Mouse (Mus musculus) MEL (cell line): Measurements from ENCODE around the gene Slk. TPM values are rescaled to one million over a fixed set of nuclear protein-coding genes. Genes with fewer than 3 reads are reported as not detected.

Experiments
- DNase-seq: peaks from one replicate; pipeline ENCODE4 v3.0.0; 2011; ENCODE audit warnings: low read depth, low spot score
- H3K27ac ChIP-seq: 2 replicates; pipeline ENCODE4 v1.5.1; 2012; ENCODE audit warnings: low read depth, mild to moderate bottlenecking, control low read depth, low read length, moderate library complexity; ENCODE audit not compliant: control insufficient read depth
- H3K27me3 ChIP-seq, 2 experiments: fragments of 150-350 bp in 1 of 2; sonication (generic) in 1 of 2; 2 replicates each; pipeline ENCODE4 v1.6.1; 2012; ENCODE audit warnings: low read length in 2 of 2, mild to moderate bottlenecking in 2 of 2, improper control_type of control experiment in 1 of 2, moderate library complexity in 1 of 2; ENCODE audit not compliant: insufficient read depth in 2 of 2, control insufficient read depth in 1 of 2
- H3K36me3 ChIP-seq, 2 experiments: 2 replicates each; pipeline ENCODE4 v1.6.1; 2012 to 2014; ENCODE audit warnings: low read length in 2 of 2, improper control_type of control experiment in 1 of 2, inconsistent platforms in 1 of 2, mild to moderate bottlenecking in 1 of 2; ENCODE audit not compliant: insufficient read depth in 2 of 2, control insufficient read depth in 1 of 2
- H3K4me1 ChIP-seq, 2 experiments: fragments of 150-350 bp in 1 of 2; sonication (generic) in 1 of 2; 2 replicates each; pipeline ENCODE4 v1.6.1; 2012; ENCODE audit warnings: low read length in 2 of 2, improper control_type of control experiment in 1 of 2, mild to moderate bottlenecking in 1 of 2; ENCODE audit not compliant: insufficient read depth in 2 of 2, control insufficient read depth in 1 of 2
- H3K4me3 ChIP-seq, 2 experiments: fragments of 150-350 bp in 1 of 2; sonication (generic) in 1 of 2; 2 replicates each; pipeline ENCODE4 v1.5.1; 2012; ENCODE audit warnings: low read depth in 2 of 2, low read length in 2 of 2, mild to moderate bottlenecking in 2 of 2, moderate library complexity in 2 of 2, control low read depth in 1 of 2, improper control_type of control experiment in 1 of 2; ENCODE audit not compliant: control insufficient read depth in 1 of 2, insufficient read depth in 1 of 2
- H3K79me2 ChIP-seq: 2 replicates; pipeline ENCODE4 v1.6.1; 2012; ENCODE audit warnings: mild to moderate bottlenecking, low read length, moderate library complexity; ENCODE audit not compliant: control insufficient read depth, poor library complexity, insufficient read depth
- H3K9ac ChIP-seq: 2 replicates; pipeline ENCODE4 v1.6.1; 2012; ENCODE audit warnings: low read depth, mild to moderate bottlenecking, control low read depth, low read length, moderate library complexity; ENCODE audit not compliant: control insufficient read depth, poor library complexity, severe bottlenecking
- H3K9me3 ChIP-seq: fragments of 150-350 bp; sonication (generic); replicated peaks from 2 replicates; pipeline ENCODE4 v1.6.1; 2012; ENCODE audit warnings: mild to moderate bottlenecking, low read length, improper control_type of control experiment, moderate library complexity; ENCODE audit not compliant: insufficient read depth
- BHLHE40 ChIP-seq: IDR thresholded peaks from 2 replicates; pipeline ENCODE4 v1.6.1; 2012; ENCODE audit warnings: low read depth, mild to moderate bottlenecking, inconsistent platforms, low read length, improper control_type of control experiment, borderline replicate concordance
- CHD1 ChIP-seq: IDR thresholded peaks from 2 replicates; pipeline ENCODE4 v1.6.1; 2012; ENCODE audit warnings: low read depth, mild to moderate bottlenecking, inconsistent platforms, low read length, improper control_type of control experiment
- CHD2 ChIP-seq: IDR thresholded peaks from 2 replicates; pipeline ENCODE4 v1.6.1; 2011; ENCODE audit warnings: low read length, improper control_type of control experiment
- ELF1 ChIP-seq: IDR thresholded peaks from 2 replicates; pipeline ENCODE4 v1.6.1; 2014; ENCODE audit warnings: low read depth, mild to moderate bottlenecking, inconsistent platforms, low read length, improper control_type of control experiment, moderate library complexity
- EP300 ChIP-seq, 2 experiments: IDR thresholded peaks; 2 replicates each; pipeline ENCODE4 v1.6.1; 2011; ENCODE audit warnings: improper control_type of control experiment in 2 of 2, low read length in 2 of 2, low read depth in 1 of 2, mild to moderate bottlenecking in 1 of 2
- ETS1 ChIP-seq: IDR thresholded peaks from 2 replicates; pipeline ENCODE4 v1.6.1; 2012; ENCODE audit warnings: low read depth, mild to moderate bottlenecking, inconsistent platforms, low read length, improper control_type of control experiment, moderate library complexity
- GABPA ChIP-seq: IDR thresholded peaks from 2 replicates; pipeline ENCODE4 v1.6.1; 2012; ENCODE audit warnings: low read depth, mild to moderate bottlenecking, inconsistent platforms, low read length, improper control_type of control experiment, moderate library complexity
- GATA1 ChIP-seq: IDR thresholded peaks from 2 replicates; pipeline ENCODE4 v1.6.1; 2011; ENCODE audit warnings: low read depth, low read length, improper control_type of control experiment
- HCFC1 ChIP-seq: IDR thresholded peaks from 2 replicates; pipeline ENCODE4 v1.6.1; 2012; ENCODE audit warnings: low read depth, mild to moderate bottlenecking, inconsistent platforms, low read length, improper control_type of control experiment, moderate library complexity
- JUND ChIP-seq: IDR thresholded peaks from 2 replicates; pipeline ENCODE4 v1.6.1; 2011; ENCODE audit warnings: low read depth, mild to moderate bottlenecking, improper control_type of control experiment, low read length
- MAFK ChIP-seq: IDR thresholded peaks from 2 replicates; pipeline ENCODE4 v1.6.1; 2011; ENCODE audit warnings: low read depth, mild to moderate bottlenecking, low read length, improper control_type of control experiment, borderline replicate concordance
- MAX ChIP-seq: IDR thresholded peaks from 2 replicates; pipeline ENCODE4 v1.6.1; 2011; ENCODE audit warnings: low read length, improper control_type of control experiment
- MAZ ChIP-seq: IDR thresholded peaks from 2 replicates; pipeline ENCODE4 v1.6.1; 2012; ENCODE audit warnings: low read depth, mild to moderate bottlenecking, inconsistent platforms, low read length, improper control_type of control experiment
- MEF2A ChIP-seq: IDR thresholded peaks from 2 replicates; pipeline ENCODE4 v1.6.1; 2014; ENCODE audit warnings: low read depth, mild to moderate bottlenecking, inconsistent platforms, low read length, improper control_type of control experiment; ENCODE audit not compliant: poor library complexity, insufficient replicate concordance, severe bottlenecking; ENCODE audit errors: extremely low read depth
- MXI1 ChIP-seq: IDR thresholded peaks from 2 replicates; pipeline ENCODE4 v1.6.1; 2011; ENCODE audit warnings: mild to moderate bottlenecking, low read depth, low read length, improper control_type of control experiment
- MYB ChIP-seq: IDR thresholded peaks from 2 replicates; pipeline ENCODE4 v1.6.1; 2011; ENCODE audit warnings: mild to moderate bottlenecking, low read depth, low read length, improper control_type of control experiment
- MYC ChIP-seq: IDR thresholded peaks from 2 replicates; pipeline ENCODE4 v1.6.1; 2011; ENCODE audit warnings: low read depth, mild to moderate bottlenecking, low read length, improper control_type of control experiment, moderate library complexity
- NELFE ChIP-seq: IDR thresholded peaks from 2 replicates; pipeline ENCODE4 v1.6.1; 2011; ENCODE audit warnings: low read depth, low read length, improper control_type of control experiment
- NRF1 ChIP-seq: IDR thresholded peaks from 2 replicates; pipeline ENCODE4 v1.6.1; 2014; ENCODE audit warnings: low read depth, mild to moderate bottlenecking, inconsistent platforms, low read length, improper control_type of control experiment, moderate library complexity; ENCODE audit not compliant: poor library complexity, insufficient read depth, severe bottlenecking
- POLR2A ChIP-seq, 2 experiments: IDR thresholded peaks; 2 replicates each; pipeline ENCODE4 v1.6.1; 2011 to 2012; ENCODE audit warnings: low read length in 2 of 2, mild to moderate bottlenecking in 2 of 2, control low read depth in 1 of 2, improper control_type of control experiment in 1 of 2, low read depth in 1 of 2, moderate library complexity in 1 of 2; ENCODE audit not compliant: control insufficient read depth in 1 of 2, insufficient read depth in 1 of 2, poor library complexity in 1 of 2
- POLR2AphosphoS2 ChIP-seq: IDR thresholded peaks from 2 replicates; pipeline ENCODE4 v1.6.1; 2011; ENCODE audit warnings: low read length, improper control_type of control experiment
- POLR2AphosphoS5 ChIP-seq: IDR thresholded peaks from 2 replicates; pipeline ENCODE4 v1.6.1; 2012; ENCODE audit warnings: low read depth, borderline replicate concordance, mild to moderate bottlenecking, inconsistent platforms, low read length, moderate library complexity, mixed read lengths
- RAD21 ChIP-seq: IDR thresholded peaks from 2 replicates; pipeline ENCODE4 v1.6.1; 2011; ENCODE audit warnings: mild to moderate bottlenecking, low read depth, low read length, improper control_type of control experiment
- RCOR1 ChIP-seq: IDR thresholded peaks from 2 replicates; pipeline ENCODE4 v1.6.1; 2012; ENCODE audit warnings: low read depth, mild to moderate bottlenecking, inconsistent platforms, low read length, improper control_type of control experiment
- SIN3A ChIP-seq: IDR thresholded peaks from 2 replicates; pipeline ENCODE4 v1.6.1; 2012; ENCODE audit warnings: low read length, improper control_type of control experiment, inconsistent platforms
- SMC3 ChIP-seq: IDR thresholded peaks from 2 replicates; pipeline ENCODE4 v1.6.1; 2011; ENCODE audit warnings: low read depth, low read length, improper control_type of control experiment
- TAL1 ChIP-seq: IDR thresholded peaks from 2 replicates; pipeline ENCODE4 v1.6.1; 2012; ENCODE audit warnings: mild to moderate bottlenecking, inconsistent platforms, low read length, moderate library complexity, mixed read lengths
- TBP ChIP-seq: IDR thresholded peaks from 2 replicates; pipeline ENCODE4 v1.8.0; 2011; ENCODE audit warnings: low read depth, low read length, improper control_type of control experiment
- TCF12 ChIP-seq: IDR thresholded peaks from 2 replicates; pipeline ENCODE4 v1.6.1; 2014; ENCODE audit warnings: low read depth, mild to moderate bottlenecking, inconsistent platforms, low read length, improper control_type of control experiment, moderate library complexity
- UBTF ChIP-seq: IDR thresholded peaks from 2 replicates; pipeline ENCODE4 v1.6.1; 2012; ENCODE audit warnings: low read depth, mild to moderate bottlenecking, inconsistent platforms, low read length, improper control_type of control experiment, moderate library complexity, borderline replicate concordance; ENCODE audit not compliant: insufficient read depth
- USF1 ChIP-seq: IDR thresholded peaks from 2 replicates; pipeline ENCODE4 v1.6.1; 2014; ENCODE audit warnings: low read depth, mild to moderate bottlenecking, inconsistent platforms, low read length, improper control_type of control experiment, moderate library complexity
- USF2 ChIP-seq, 2 experiments: IDR thresholded peaks; 2 replicates each; pipeline ENCODE4 v1.6.1; 2011 to 2012; ENCODE audit warnings: improper control_type of control experiment in 2 of 2, low read length in 2 of 2, borderline replicate concordance in 1 of 2, inconsistent platforms in 1 of 2, low read depth in 1 of 2, mild to moderate bottlenecking in 1 of 2; ENCODE audit not compliant: insufficient read depth in 1 of 2
- ZKSCAN1 ChIP-seq: IDR thresholded peaks from 2 replicates; pipeline ENCODE4 v1.6.1; 2012; ENCODE audit warnings: low read depth, mild to moderate bottlenecking, inconsistent platforms, low read length, improper control_type of control experiment, moderate library complexity
- ZMIZ1 ChIP-seq: IDR thresholded peaks from 2 replicates; pipeline ENCODE4 v1.6.1; 2012; ENCODE audit warnings: low read depth, mild to moderate bottlenecking, inconsistent platforms, low read length, improper control_type of control experiment, moderate library complexity
- ZNF384 ChIP-seq: IDR thresholded peaks from 2 replicates; pipeline ENCODE4 v1.6.1; 2012; ENCODE audit warnings: low read depth, mild to moderate bottlenecking, inconsistent platforms, low read length, improper control_type of control experiment
- polyA plus RNA-seq, 2 experiments: library from polyadenylated mRNA; stranded (reverse) in 1 of 2; unstranded in 1 of 2; fragments of >175 nt in 1 of 2; fragments of >200 nt in 1 of 2; gene quantifications; 2 replicates each; pipeline versions ENCODE4 v1.2.1 to v1.2.4; 2012; ENCODE audit warnings: low replicate concordance in 2 of 2, low read depth in 1 of 2; ENCODE audit not compliant: insufficient read length in 2 of 2, insufficient read depth in 1 of 2, missing spikeins in 1 of 2
- total RNA-seq: library from RNA; depleted of rRNA; stranded (reverse); fragments of 300-350 nt; gene quantifications from 2 replicates; pipeline ENCODE4 v1.2.3, GENCODE M21; 2012

Gene Slk
- total and polyA plus RNA-seq, 3 experiments: 65.0 to 103 (median 88.2) TPM

GRCm38 (mm10) chr19:47536521-47537299 is 42.8 kb upstream of the Slk start:
- Histone ChIP-seq H3K9me3 (no peaks in the 10 kb centered on the region), H3K9ac (peak overlapping the region; percentile 57), H3K27me3 (no peaks in the 10 kb centered on the region), H3K4me1 (peaks cover 6 to 26% of the 10 kb centered on the region in 2 experiments), H3K4me3 (peak overlapping the region; percentile 57 to 63), H3K36me3 (peaks cover 0 to 18% of the 10 kb centered on the region in 2 experiments; a peak in 2 of 4 replicates), H3K79me2 (no peaks in the 10 kb centered on the region), H3K27ac (no peak overlapping the region)
- DNase-seq: peak; percentile 97
- no peak for TF ChIP-seq SMC3
- TF ChIP-seq JUND: no peak
- 0 out of 2 replicates have a peak, but pooled peaks have one; percentile 54 for TF ChIP-seq POLR2AphosphoS2
- no peak for TF ChIP-seq USF2 (IDR thresholded peaks at IDR 0.05; ENCODE audit: borderline replicate concordance in 1 of 2, insufficient read depth in 1 of 2, low read depth in 1 of 2, low read length in 2 of 2)
- TF ChIP-seq USF1: no peak
- no peak for TF ChIP-seq TCF12
- no peak; the same call in 1 of the 2 replicates for TF ChIP-seq MAZ
- no peak for TF ChIP-seq MEF2A
- TF ChIP-seq ZMIZ1: peak; percentile 49; the same call in 1 of the 2 replicates
- TF ChIP-seq CHD1: no peak
- TF ChIP-seq POLR2AphosphoS5: no peak
- peak; percentile 73 for TF ChIP-seq SIN3A
- TF ChIP-seq GATA1: no peak
- no peak for TF ChIP-seq ETS1
- no peak for TF ChIP-seq BHLHE40
- TF ChIP-seq ELF1: peak; percentile 78
- 0 out of 4 replicates have a peak, but pooled peaks of 1 of the 2 experiments have one; percentile 7 for TF ChIP-seq EP300 (IDR thresholded peaks at IDR 0.05; ENCODE audit: low read depth in 1 of 2, low read length in 2 of 2)
- TF ChIP-seq MYC: no peak
- TF ChIP-seq TBP: no peak
- peak; percentile 42; the same call in 1 of the 2 replicates for TF ChIP-seq RCOR1
- TF ChIP-seq ZKSCAN1: no peak
- peak; percentile 76 for TF ChIP-seq HCFC1
- TF ChIP-seq MXI1: peak; percentile 53; the same call in 1 of the 2 replicates
- no peak for TF ChIP-seq RAD21
- TF ChIP-seq MAX: peak; percentile 29; the same call in 1 of the 2 replicates
- no peak for TF ChIP-seq CHD2
- no peak for TF ChIP-seq GABPA
- TF ChIP-seq POLR2A (IDR thresholded peaks at IDR 0.05; ENCODE audit: control insufficient read depth in 1 of 2, insufficient read depth in 1 of 2, low read depth in 1 of 2, low read length in 2 of 2, poor library complexity in 1 of 2): peak; percentile 46 to 72; a peak in 3 of 4 replicates
- TF ChIP-seq UBTF: no peak
- TF ChIP-seq MYB: no peak
- TF ChIP-seq ZNF384: no peak
- TF ChIP-seq NRF1: peak; percentile 77
- TF ChIP-seq MAFK: no peak
- no peak for TF ChIP-seq TAL1
- peak; percentile 70 for TF ChIP-seq NELFE
